8 mouse cellular contexts compared by ENCODE assay signal in genomic region chr4:149773408-149774093, GRCm38 (mm10). TPM values are rescaled to one million over a fixed set of nuclear protein-coding genes. Genes with fewer than 3 reads are reported as not detected.
A peak's percentile ranks its signal among the peaks of the same experiment; 100 is the strongest.
DNase-seq lines count a peak whose midpoint lies in the region; ATAC-seq and TF ChIP-seq lines count a peak whose summit lies in the region.

No protein-coding gene starts in this region.

- no peak for DNase-seq in frontal cortex, adult 2 months (ENCODE audit: extremely low spot score in 1 of 2, low spot score in 1 of 2)
- DNase-seq in thymus, adult 2 months = no peak
- DNase-seq in thymus, postnatal 4 days = no peak
- DNase-seq in forelimb bud, embryonic 11.5 days (ENCODE audit: low read depth, low spot score) = peak; percentile 18
- DNase-seq in kidney, postnatal 36 days = peak; percentile 35 to 72
- no peak for DNase-seq in adipocyte (ENCODE audit: low spot score)

- no peaks in the 10 kb centered on the region for H3K36me3 ChIP-seq in thymus, adult 2 months (ENCODE audit: control insufficient read depth, insufficient read depth, low read length)

- no peak for TF ChIP-seq CTCF in thymus, adult 2 months (IDR thresholded peaks at IDR 0.05; ENCODE audit: borderline replicate concordance, control insufficient read depth, extremely low read depth, insufficient read depth, low read length, poor library complexity)

- WGBS in thymus, adult 2 months = under 1% methylated on average over 65 of the region's 65 CpGs

- peak; percentile 13; the same call in 1 of the 2 replicates for ATAC-seq in frontal cortex, adult (ENCODE audit: low TSS enrichment)
- peak; percentile 11; the same call in 1 of the 2 replicates for ATAC-seq in monocyte, adult 5-6 weeks (replicated peaks; ENCODE audit: insufficient number of reproducible peaks, low FRiP score, low TSS enrichment, poor library complexity, severe bottlenecking)

- peak overlapping the region; percentile 49 for H3K4me3 ChIP-seq in thymus, adult 2 months (ENCODE audit: control insufficient read depth, insufficient read depth, low read length)

- H3K27me3 ChIP-seq in thymus, adult 2 months (ENCODE audit: control insufficient read depth, insufficient read depth, low read length) = 0 out of 2 replicates have a peak, but pooled peaks cover 2% of the 10 kb centered on the region

- no peak for TF ChIP-seq POLR2A in thymus, adult 2 months (IDR thresholded peaks at IDR 0.05; ENCODE audit: control insufficient read depth, extremely low read depth, insufficient read depth, low read length, poor library complexity)

- H3K27ac ChIP-seq in thymus, adult 2 months (ENCODE audit: control insufficient read depth, insufficient read depth, low read length) = no peak overlapping the region

- H3K4me1 ChIP-seq in thymus, adult 2 months (replicated peaks; ENCODE audit: control insufficient read depth, insufficient read depth, low read length) = peaks cover 4% of the 10 kb centered on the region

RNA-seq across cellular contexts. Expression of gene Slc25a33, which starts 0.5 kb away (rescaled TPM):
- 35.1 and 36.5 TPM in 2 replicates for polyA plus RNA-seq in frontal cortex, adult 2 months (2012; rRNA removed)
- 7.2 and 7.3 TPM in 2 replicates for polyA plus RNA-seq in thymus, adult 2 months (2012; rRNA removed)
- 9.8 to 16.9 TPM (median 13.1 TPM) in 3 replicates for total RNA-seq in monocyte, adult 5-6 weeks (2017)

RNA-seq across cellular contexts. Expression of gene Tmem201, which starts 35.7 kb away (rescaled TPM):
- 78.2 and 79.6 TPM in 2 replicates for polyA plus RNA-seq in frontal cortex, adult 2 months (2012; rRNA removed)
- 71.7 and 79.0 TPM in 2 replicates for polyA plus RNA-seq in thymus, adult 2 months (2012; rRNA removed)
- total RNA-seq in monocyte, adult 5-6 weeks (2017) = 2.9 to 5.3 TPM (median 3.1 TPM) in 3 replicates

Comparison
In these comparisons a context has a peak if more than half of its experiments do, and no peak if none do; other contexts are left out.
1. DNase-seq: peak in forelimb bud, embryonic 11.5 days (single experiment) and kidney, postnatal 36 days (2 of 2); none in frontal cortex, adult 2 months (0 of 2), thymus, adult 2 months (single experiment), thymus, postnatal 4 days (single experiment) and adipocyte (single experiment).